Mouse (Mus musculus) liver, embryonic 14 days (tissue): Measurements from ENCODE around the gene Ndufc2. TPM values are rescaled to one million over a fixed set of nuclear protein-coding genes. Genes with fewer than 3 reads are reported as not detected.

Experiments used
- polyA plus RNA-seq: library from polyadenylated mRNA; depleted of rRNA; stranded (reverse); fragments of >200 nt; gene quantifications from 2 replicates; pipeline ENCODE4 v1.2.3, GENCODE M21; 2012; rRNA removed

Ndufc2 gene
- polyA plus RNA-seq, result 101 and 117 TPM in 2 replicates

GRCm38 (mm10) chr7:97399960-97400715, at the start of gene Ndufc2:
Gene Ndufc2 (plus strand): TSS chr7:97400003.

GRCm38 (mm10) chr7:97416906-97417777, 17.3 kb downstream of the Ndufc2 start, which contains the start of gene Thrsp:
Gene Thrsp (minus strand): TSS chr7:97417730.

GRCm38 (mm10) chr7:97451023-97451422, 51.2 kb downstream of the Ndufc2 start, which contains the start of gene Kctd14:
Gene Kctd14 (plus strand): TSS chr7:97451323.

Other genes starting within 250 kb of the Ndufc2 start
- 0.28 and 0.35 TPM in 2 replicates for gene Usp35, start 68.0 kb upstream of the Ndufc2 start, polyA plus RNA-seq
- gene Kctd21, start 67.7 kb upstream of the Ndufc2 start, polyA plus RNA-seq, result 0.70 and 0.75 TPM in 2 replicates
- 21.4 and 25.6 TPM in 2 replicates for gene Alg8, start 28.4 kb upstream of the Ndufc2 start, polyA plus RNA-seq
- gene Thrsp, start 17.7 kb downstream of the Ndufc2 start, polyA plus RNA-seq, result 0.03 and 0.05 TPM in 2 replicates
- 8.6 and 10.5 TPM in 2 replicates for gene Kctd14, start 51.3 kb downstream of the Ndufc2 start, polyA plus RNA-seq
- gene Ints4, start 81.0 kb downstream of the Ndufc2 start, polyA plus RNA-seq, result 23.2 and 25.9 TPM in 2 replicates
- 10.7 and 11.4 TPM in 2 replicates for gene Aamdc, start 179.5 kb downstream of the Ndufc2 start, polyA plus RNA-seq
- 3.4 and 3.7 TPM in 2 replicates for gene Rsf1, start 179.9 kb downstream of the Ndufc2 start, polyA plus RNA-seq